Mouse (Mus musculus) mature B cell (primary cell): ENCODE results near the gene Clic4.

Experiments used
- in situ Hi-C: fragments of 300-500 bp; cut with MboI; formaldehyde crosslinking; loops from 2 replicates; pipeline ENCODE4 v1.14.3; 2019

The Clic4 gene

DNA sequence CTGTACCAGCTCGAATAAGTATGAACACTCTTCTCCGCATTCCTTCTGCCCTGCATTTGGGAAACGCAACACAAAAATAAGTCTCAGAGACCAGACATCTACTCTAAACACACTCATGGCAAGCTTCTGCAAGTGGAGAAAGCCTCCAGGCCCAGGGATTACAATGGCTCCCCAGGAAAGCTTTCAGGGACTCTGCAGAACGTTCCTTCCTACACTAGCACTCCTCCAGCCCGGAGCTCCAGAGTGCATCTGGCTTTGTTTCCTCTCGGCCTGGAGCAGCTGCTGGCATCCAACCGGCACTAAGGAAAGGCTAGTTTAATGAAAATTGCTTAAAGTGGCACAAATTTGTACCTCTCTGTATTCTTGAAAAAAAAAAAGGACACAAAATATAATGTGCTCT, 14.1 kb downstream of the Clic4 start:
- in situ Hi-C loops = no loop called here

DNA sequence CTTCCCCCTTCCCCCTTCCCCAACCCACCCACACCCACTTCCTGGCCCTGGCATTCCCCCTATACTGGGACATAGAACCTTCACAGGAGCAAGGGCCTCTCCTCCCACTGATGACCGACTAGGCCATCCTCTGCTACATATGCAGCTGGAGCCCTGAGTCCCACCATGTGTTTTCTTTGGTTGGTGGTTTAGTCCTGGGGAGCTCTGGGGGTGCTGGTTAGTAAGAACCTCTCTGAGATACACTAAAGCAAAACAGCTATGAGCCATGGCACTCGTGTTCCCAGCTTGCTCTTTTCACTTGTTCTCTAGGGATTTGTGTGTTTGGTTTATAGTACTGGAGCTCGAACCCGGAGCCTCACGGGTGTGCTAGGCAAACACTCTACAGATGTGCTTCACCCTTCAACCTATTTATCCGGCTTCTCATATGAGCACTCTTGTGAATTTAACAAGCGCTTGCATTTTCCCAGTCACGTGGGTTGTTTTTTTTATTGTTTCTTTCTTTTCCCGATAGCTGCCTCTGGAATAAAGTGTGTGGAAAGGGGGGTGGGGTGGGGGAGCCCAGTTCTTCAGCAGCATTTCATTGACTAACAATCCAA, 14.6 kb downstream of the Clic4 start:
- in situ Hi-C loops = no loop called here

DNA sequence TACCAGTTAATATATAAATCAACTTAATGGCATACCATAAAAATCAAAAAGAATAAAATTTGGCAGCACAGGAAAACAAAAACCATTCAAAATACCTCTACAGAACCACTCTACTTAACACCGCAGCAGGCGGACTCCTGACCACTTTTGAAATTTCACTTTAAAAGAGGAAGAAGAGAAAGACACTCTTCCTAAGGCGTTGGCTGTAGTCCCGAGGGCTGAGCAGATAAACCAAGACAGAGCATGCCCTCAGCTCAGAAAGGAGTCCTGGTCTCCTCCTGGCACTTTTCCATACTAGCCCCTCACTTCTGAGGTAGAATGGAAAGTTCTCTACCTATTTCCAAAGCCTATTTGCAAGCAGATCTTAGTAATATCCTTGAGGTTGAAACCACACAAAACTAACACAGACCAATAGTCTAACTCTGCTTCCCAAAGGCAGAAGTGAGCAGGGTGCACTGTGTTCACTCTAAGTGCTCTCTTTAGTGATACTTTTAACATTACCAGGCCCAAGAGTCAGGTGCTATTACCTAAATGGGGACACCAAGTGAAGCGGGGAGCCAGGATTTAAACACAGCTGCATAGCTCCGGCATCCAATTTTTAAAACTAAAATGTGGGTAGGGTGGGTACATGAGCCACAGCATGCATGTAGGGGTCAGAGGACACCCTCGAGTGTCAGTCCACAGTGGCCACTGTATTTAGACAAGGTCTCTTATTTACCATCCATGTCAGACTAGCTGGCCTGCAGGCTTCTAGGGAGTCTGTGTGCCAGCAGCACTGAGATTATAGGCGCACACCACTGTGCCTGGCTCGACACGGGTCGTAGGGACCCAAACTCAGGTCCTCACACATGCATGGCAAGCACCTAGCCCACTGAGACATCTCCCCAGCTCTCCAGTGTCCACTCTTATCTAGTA, 15.8 kb downstream of the Clic4 start:
- in situ Hi-C loops = no loop called here

DNA sequence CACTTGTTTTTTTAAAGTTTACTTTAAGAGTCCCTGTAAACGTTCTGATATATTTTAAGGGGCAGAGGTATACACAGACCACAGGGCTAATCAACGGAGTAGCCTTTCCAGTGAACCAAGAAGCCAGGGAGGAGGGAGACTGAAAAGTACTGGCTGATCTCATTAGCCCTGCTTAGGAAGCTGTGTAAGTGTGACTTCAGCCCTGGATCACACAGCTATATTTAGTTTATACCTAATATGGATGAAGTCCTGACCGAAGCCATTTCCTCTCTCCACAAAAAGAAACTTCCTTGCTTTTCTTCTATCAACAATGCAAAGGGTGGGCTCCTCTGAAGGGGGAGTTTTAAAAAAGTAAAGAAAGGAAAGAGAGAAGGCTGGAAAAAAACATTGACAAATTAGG, 17.8 kb downstream of the Clic4 start:
- in situ Hi-C loops = no loop called here

- in situ Hi-C loops = no loop called here
Measured at GRCm38 (mm10) chr4:135254321-135254720, 18.3 kb downstream of the Clic4 start.

GRCm38 (mm10) chr4:135253239-135254039, 19.2 kb downstream of the Clic4 start:
- in situ Hi-C loops = no loop called here

DNA sequence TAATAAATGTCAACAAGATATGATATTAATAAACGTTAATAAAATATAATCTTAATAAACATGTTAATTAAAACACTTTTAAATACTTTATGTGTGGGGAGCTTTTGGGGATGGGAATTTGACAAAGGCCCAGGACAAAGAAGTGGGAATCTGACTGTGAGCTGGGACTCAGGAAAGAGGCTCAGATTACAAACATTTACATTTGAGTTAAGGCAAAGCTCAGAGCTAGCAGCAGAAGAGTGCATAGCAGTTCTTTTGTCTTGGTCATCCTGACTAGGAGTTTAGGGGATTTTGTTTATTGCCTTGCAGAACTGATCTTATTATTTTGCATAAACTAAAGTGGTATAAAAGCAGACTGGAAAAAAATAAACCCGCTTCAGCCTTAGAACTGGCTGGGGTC, 20.8 kb downstream of the Clic4 start:
- in situ Hi-C loops = no loop called here

GRCm38 (mm10) chr4:135248250-135249018, 24.2 kb downstream of the Clic4 start:
- in situ Hi-C loops = no loop called here

DNA sequence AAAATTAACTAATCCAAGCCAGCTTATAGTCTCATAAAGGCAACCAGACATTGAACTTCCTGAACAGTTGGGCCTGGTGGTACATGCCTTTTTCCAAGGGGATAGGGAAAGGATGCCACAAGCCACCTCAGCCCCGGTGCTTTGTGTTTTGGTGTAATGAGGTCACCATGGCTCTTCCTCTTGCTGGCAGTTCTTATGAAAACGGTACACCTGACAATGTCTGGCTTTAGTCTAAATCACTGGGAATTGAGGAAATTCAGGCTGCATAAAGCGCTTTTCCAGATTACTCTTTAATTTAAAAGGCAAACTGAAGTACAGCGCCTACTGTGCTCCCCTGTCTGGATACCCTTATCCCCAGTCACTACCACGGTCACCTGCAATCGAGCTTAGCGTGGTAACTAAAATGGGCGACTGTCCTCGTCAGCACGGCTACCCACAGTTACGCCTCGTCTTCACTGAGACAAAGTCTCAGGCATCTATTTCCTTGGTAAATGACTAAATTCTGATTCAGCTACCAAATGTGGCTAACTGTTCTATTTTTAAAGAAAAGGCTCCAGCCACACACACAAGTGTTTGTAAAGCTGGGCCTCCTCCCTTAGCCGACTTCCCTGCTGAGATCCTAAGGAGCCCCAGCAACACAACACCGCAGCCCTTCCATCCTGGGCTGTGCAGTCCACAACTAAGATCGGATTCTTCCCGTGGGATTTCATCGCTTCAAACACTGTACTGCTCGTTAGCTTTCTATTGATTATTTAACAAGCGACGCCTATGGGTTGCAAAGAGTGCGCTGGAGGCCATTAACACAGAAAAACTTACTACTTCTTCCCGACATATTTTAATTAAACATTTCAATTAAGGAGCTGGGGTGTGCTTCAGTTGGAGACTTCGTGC, 25.5 kb downstream of the Clic4 start:
- in situ Hi-C loops = no loop called here

GRCm38 (mm10) chr4:135246444-135246843, 26.2 kb downstream of the Clic4 start:
- in situ Hi-C loops = no loop called here

GRCm38 (mm10) chr4:135245841-135246240, 26.8 kb downstream of the Clic4 start:
- in situ Hi-C loops = no loop called here

DNA sequence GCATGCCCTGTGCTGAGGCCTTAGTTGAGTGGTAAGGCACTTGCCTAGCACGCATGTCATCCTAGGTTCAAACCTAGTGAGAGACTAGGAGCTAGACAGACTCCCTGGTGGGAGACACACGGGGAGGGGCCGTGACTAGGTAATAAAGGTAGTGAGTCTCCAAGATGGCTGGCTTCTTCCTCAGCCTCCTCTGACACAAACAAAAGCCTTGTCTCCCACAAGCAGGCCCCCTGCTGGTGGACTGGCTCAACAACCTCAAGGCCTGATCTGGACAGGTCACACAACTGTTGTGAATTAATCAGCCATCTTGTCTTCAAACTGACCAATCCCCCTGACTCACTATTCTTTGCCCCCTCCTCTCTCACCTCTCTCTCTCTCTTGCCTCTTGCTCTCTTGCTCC, 28.3 kb downstream of the Clic4 start:
- in situ Hi-C loops = no loop called here

- in situ Hi-C loops = no loop called here
Measured at GRCm38 (mm10) chr4:135242913-135243541, 29.6 kb downstream of the Clic4 start.

GRCm38 (mm10) chr4:135242383-135242782, 30.2 kb downstream of the Clic4 start:
- in situ Hi-C loops = no loop called here

GRCm38 (mm10) chr4:135241669-135242068, 30.9 kb downstream of the Clic4 start:
- in situ Hi-C loops = no loop called here

- in situ Hi-C loops = no loop called here
Measured at GRCm38 (mm10) chr4:135241106-135241505, 31.5 kb downstream of the Clic4 start.

DNA sequence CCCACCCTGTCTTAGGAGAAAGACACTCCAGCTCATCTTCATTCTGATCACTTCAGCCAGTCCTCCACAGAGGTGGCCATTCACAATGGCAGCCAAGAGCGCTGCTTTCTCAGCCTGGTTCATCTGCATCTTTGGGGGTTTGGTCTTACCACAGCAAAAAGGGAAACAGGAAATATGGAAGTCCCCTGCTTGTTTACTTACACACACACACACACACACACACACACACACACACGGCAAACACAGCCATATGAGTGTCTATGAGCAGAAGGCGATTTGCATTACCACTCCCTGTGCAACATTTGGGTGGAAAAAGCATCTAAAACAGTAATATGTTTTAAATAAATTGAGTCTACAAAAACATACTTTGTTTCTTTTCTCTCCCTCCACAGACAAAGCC, 32.3 kb downstream of the Clic4 start:
- in situ Hi-C loops = no loop called here

- in situ Hi-C loops = no loop called here
Measured at GRCm38 (mm10) chr4:135238706-135239510, 33.7 kb downstream of the Clic4 start.

- in situ Hi-C loops = no loop called here
Measured at GRCm38 (mm10) chr4:135236658-135237057, 36.0 kb downstream of the Clic4 start.
